Mouse (Mus musculus) liver, adult 2 months (tissue): Measurements from ENCODE around the gene Gm2431. TPM values are rescaled to one million over a fixed set of nuclear protein-coding genes. Genes with fewer than 3 reads are reported as not detected.
"Not testable (repeated sequence)": the region's sequence is repeated elsewhere in the genome, so short reads cannot be mapped to it uniquely, and the experiment has no call there.

Experiments
- DNase-seq: peaks from one replicate; pipeline ENCODE4 v3.0.0-alpha.2; 2011; ENCODE audit warnings: low read depth, low spot score; ENCODE audit errors: extremely low read depth
- H3K27ac ChIP-seq: fragments of 200-500 bp; replicated peaks from 2 replicates; pipeline ENCODE4 v1.5.1; 2012; ENCODE audit warnings: low read depth, mild to moderate bottlenecking, control low read depth, inconsistent platforms, low read length; ENCODE audit not compliant: insufficient read depth
- H3K27me3 ChIP-seq: fragments of 200-500 bp; 2 replicates; pipeline ENCODE4 v1.6.1; 2012; ENCODE audit warnings: mild to moderate bottlenecking, moderate library complexity, low read length, inconsistent platforms; ENCODE audit not compliant: control insufficient read depth, insufficient read depth
- H3K36me3 ChIP-seq: fragments of 200-500 bp; 2 replicates; pipeline ENCODE4 v1.6.1; 2012; ENCODE audit warnings: low read length, inconsistent platforms; ENCODE audit not compliant: control insufficient read depth, insufficient read depth
- H3K4me1 ChIP-seq: fragments of 200-500 bp; 2 replicates; pipeline ENCODE4 v1.6.1; 2011; ENCODE audit warnings: low read length; ENCODE audit not compliant: control insufficient read depth, insufficient read depth
- H3K4me3 ChIP-seq: fragments of 200-500 bp; 2 replicates; pipeline ENCODE4 v1.5.1; 2011; ENCODE audit warnings: low read depth, mild to moderate bottlenecking, control low read depth, low read length, moderate library complexity; ENCODE audit not compliant: insufficient read depth
- H3K79me2 ChIP-seq: fragments of 200-500 bp; 2 replicates; pipeline ENCODE4 v1.6.1; 2012; ENCODE audit warnings: inconsistent platforms, mild to moderate bottlenecking, low read length, moderate library complexity; ENCODE audit not compliant: control insufficient read depth, insufficient read depth
- H3K9ac ChIP-seq: fragments of 200-500 bp; 2 replicates; pipeline ENCODE4 v1.6.1; 2012; ENCODE audit warnings: low read depth, mild to moderate bottlenecking, control low read depth, inconsistent platforms, low read length
- CTCF ChIP-seq: fragments of 200-500 bp; IDR thresholded peaks from 2 replicates; pipeline ENCODE4 v1.5.1; 2011; ENCODE audit warnings: low read depth, low read length, control low read depth
- POLR2A ChIP-seq: fragments of 200-500 bp; IDR thresholded peaks from 2 replicates; pipeline ENCODE4 v1.6.1; 2011; ENCODE audit warnings: low read length, control low read depth; ENCODE audit not compliant: insufficient read depth; ENCODE audit errors: extremely low read depth
- WGBS: fragments of 180-500 bp; shearing (Covaris S2); methylation state at CpG from one replicate; pipeline ENCODE4 v1.1.7; 2018; 5-methylcytosine and 5-hydroxymethylcytosine counted together
- polyA plus RNA-seq: library from polyadenylated mRNA; depleted of rRNA; stranded (reverse); fragments of >200 nt; gene quantifications from 2 replicates; pipeline ENCODE4 v1.2.3, GENCODE M21; 2012; rRNA removed
- total RNA-seq: library from RNA; depleted of rRNA; stranded (reverse); fragments of >200 nt; gene quantifications from 2 replicates; pipeline ENCODE4 v1.2.3, GENCODE M21; 2014; rRNA removed

Gene Gm2431
- total RNA-seq (not detected in 2 replicates), polyA plus RNA-seq (not detected in 2 replicates)

GRCm38 (mm10) chr7:142258254-142258653 lies at the start of gene Gm2431:
Gm2431 (minus strand) TSS chr7:142258354.
- not testable (repeated sequence) for H3K9ac ChIP-seq, H3K4me3 ChIP-seq, DNase-seq, H3K27me3 ChIP-seq, H3K27ac ChIP-seq, H3K36me3 ChIP-seq, H3K79me2 ChIP-seq, H3K4me1 ChIP-seq
- WGBS: 36% methylated on average over 1 of the region's 1 CpGs

DNA sequence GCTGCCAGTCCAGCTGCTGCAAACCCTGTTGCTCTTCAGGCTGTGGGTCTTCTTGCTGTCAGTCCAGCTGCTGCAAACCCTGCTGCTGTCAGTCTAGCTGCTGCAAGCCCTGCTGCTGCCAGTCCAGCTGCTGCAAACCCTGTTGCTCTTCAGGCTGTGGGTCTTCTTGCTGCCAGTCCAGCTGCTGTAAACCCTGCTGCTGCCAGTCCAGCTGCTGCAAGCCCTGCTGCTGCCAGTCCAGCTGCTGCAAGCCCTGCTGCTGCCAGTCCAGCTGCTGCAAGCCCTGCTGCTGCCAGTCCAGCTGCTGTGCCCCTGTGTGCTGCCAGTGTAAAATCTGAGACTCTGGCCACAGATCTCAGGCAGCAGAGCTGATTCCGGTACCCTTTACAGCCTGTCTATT lies 45.8 kb upstream of the Gm2431 start:
- WGBS: 95% methylated on average over 1 of the region's 1 CpGs

GRCm38 (mm10) chr7:142303249-142303648 lies 45.1 kb upstream of the Gm2431 start, which contains the start of gene Krtap5-4:
Krtap5-4 (plus strand) TSS chr7:142303549.
- H3K79me2 ChIP-seq: no peaks in the 10 kb centered on the region
- H3K4me3 ChIP-seq: no peak within 1 kb of the TSS
- 25% methylated on average over 3 of the region's 3 CpGs for WGBS
- H3K27me3 ChIP-seq: no peaks in the 10 kb centered on the region; the same call in 1 of the 2 replicates
- no peak for DNase-seq
- no peak for TF ChIP-seq POLR2A
- no peak within 1 kb of the TSS for H3K27ac ChIP-seq
- H3K9ac ChIP-seq: no peak within 1 kb of the TSS
- no peaks in the 10 kb centered on the region for H3K36me3 ChIP-seq
- no peaks in the 10 kb centered on the region for H3K4me1 ChIP-seq

More for the DNA sequence above, 45.8 kb upstream of the Gm2431 start:
- not testable (repeated sequence) for H3K27me3 ChIP-seq, H3K9ac ChIP-seq, H3K79me2 ChIP-seq, H3K36me3 ChIP-seq, DNase-seq, H3K4me1 ChIP-seq, H3K27ac ChIP-seq, H3K4me3 ChIP-seq

GRCm38 (mm10) chr7:142297018-142297417 lies 38.9 kb upstream of the Gm2431 start, which contains the start of gene Krtap5-1:
Krtap5-1 (minus strand) TSS chr7:142297118.
- not testable (repeated sequence) for H3K79me2 ChIP-seq, H3K27me3 ChIP-seq, H3K4me1 ChIP-seq, H3K4me3 ChIP-seq, H3K27ac ChIP-seq, H3K36me3 ChIP-seq, H3K9ac ChIP-seq, DNase-seq

- DNase-seq, H3K4me3 ChIP-seq, H3K79me2 ChIP-seq, H3K4me1 ChIP-seq, H3K9ac ChIP-seq, H3K36me3 ChIP-seq, H3K27me3 ChIP-seq, H3K27ac ChIP-seq: not testable (repeated sequence)
- WGBS: 28% methylated on average over 4 of the region's 4 CpGs
Observed at GRCm38 (mm10) chr7:142296108-142296507, 38.0 kb upstream of the Gm2431 start.

GRCm38 (mm10) chr7:142295418-142295817 lies 37.3 kb upstream of the Gm2431 start:
- Histone ChIP-seq H3K27me3 (no peaks in the 10 kb centered on the region; the same call in 1 of the 2 replicates), H3K4me3 (no peak overlapping the region)
- no peak for DNase-seq

GRCm38 (mm10) chr7:142293851-142294250 lies 35.7 kb upstream of the Gm2431 start:
- H3K4me1 ChIP-seq, H3K4me3 ChIP-seq, H3K9ac ChIP-seq, H3K36me3 ChIP-seq, H3K27me3 ChIP-seq, H3K79me2 ChIP-seq, H3K27ac ChIP-seq: not testable (repeated sequence)
- 0% methylated on average over 2 of the region's 2 CpGs for WGBS
- peak; percentile 14 for DNase-seq
- peak; percentile 65 for TF ChIP-seq CTCF

More at GRCm38 (mm10) chr7:142295418-142295817, 37.3 kb upstream of the Gm2431 start:
- H3K79me2 ChIP-seq: no peaks in the 10 kb centered on the region
- H3K27ac ChIP-seq: no peak overlapping the region
- no peak overlapping the region for H3K9ac ChIP-seq
- no peak for TF ChIP-seq POLR2A
- no peak for TF ChIP-seq CTCF
- H3K36me3 ChIP-seq: no peaks in the 10 kb centered on the region
- no peaks in the 10 kb centered on the region for H3K4me1 ChIP-seq

GRCm38 (mm10) chr7:142285910-142286612 lies 27.9 kb upstream of the Gm2431 start:
- not testable (repeated sequence) for H3K9ac ChIP-seq, H3K4me3 ChIP-seq, H3K79me2 ChIP-seq, H3K27me3 ChIP-seq, H3K36me3 ChIP-seq, H3K27ac ChIP-seq, H3K4me1 ChIP-seq, DNase-seq
- whole genome bisulfite sequencing: 83% methylated on average over 9 of the region's 9 CpGs
